Mouse (Mus musculus): ENCODE data around the gene Ckmt2. TPM values are rescaled to one million over a fixed set of nuclear protein-coding genes. Genes with fewer than 3 reads are reported as not detected.
A peak's percentile ranks its signal among the peaks of the same experiment; 100 is the strongest.

The Ckmt2 gene
- polyA plus RNA-seq, 1 experiment from 2014 or later = 0.55 TPM

DNA sequence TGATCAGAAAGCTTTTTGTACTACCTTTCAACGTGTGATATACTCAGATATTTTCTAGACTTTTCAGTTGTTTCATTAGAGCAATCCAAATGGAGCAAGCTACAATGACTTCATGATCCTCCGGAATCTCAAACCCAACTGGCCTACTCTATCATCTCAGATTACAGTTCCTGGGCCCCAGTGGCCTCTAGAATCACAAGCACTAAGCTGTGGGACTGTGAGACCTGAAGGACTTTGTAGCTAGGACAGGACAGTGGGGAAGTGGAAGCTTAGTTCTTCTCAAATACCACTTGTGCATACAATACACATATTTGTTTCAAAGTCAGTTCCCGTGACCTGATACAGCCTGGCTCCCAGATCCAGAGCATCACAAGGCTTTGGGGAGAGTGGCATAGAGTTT lies 1.3 kb upstream of the Ckmt2 start:
- no peaks in the 10 kb centered on the region for H3K9me3 ChIP-seq (ENCODE audit: control insufficient read depth, low read length)
- H3K27ac ChIP-seq (ENCODE audit: low read depth) = no peak overlapping the region
- H3K36me3 ChIP-seq (ENCODE audit: control insufficient read depth, insufficient read depth, low read length) = no peaks in the 10 kb centered on the region
- no peak overlapping the region for H3K4me2 ChIP-seq (ENCODE audit: low read length)
- no peak overlapping the region for H3K9ac ChIP-seq (ENCODE audit: low read length)
- H3K4me1 ChIP-seq (replicated peaks; ENCODE audit: control insufficient read depth, insufficient read depth, low read length) = no peaks in the 10 kb centered on the region
- no peaks in the 10 kb centered on the region for H3K27me3 ChIP-seq (replicated peaks; ENCODE audit: control insufficient read depth, insufficient read depth, low read length)
- H3K4me3 ChIP-seq (ENCODE audit: low read depth, low read length) = no peak overlapping the region
- no peak for ATAC-seq (replicated peaks; ENCODE audit: low FRiP score, low TSS enrichment, low read depth)
- no peak for DNase-seq (ENCODE audit: low spot score)
- WGBS = 77% methylated on average over 3 of the region's 3 CpGs

DNA sequence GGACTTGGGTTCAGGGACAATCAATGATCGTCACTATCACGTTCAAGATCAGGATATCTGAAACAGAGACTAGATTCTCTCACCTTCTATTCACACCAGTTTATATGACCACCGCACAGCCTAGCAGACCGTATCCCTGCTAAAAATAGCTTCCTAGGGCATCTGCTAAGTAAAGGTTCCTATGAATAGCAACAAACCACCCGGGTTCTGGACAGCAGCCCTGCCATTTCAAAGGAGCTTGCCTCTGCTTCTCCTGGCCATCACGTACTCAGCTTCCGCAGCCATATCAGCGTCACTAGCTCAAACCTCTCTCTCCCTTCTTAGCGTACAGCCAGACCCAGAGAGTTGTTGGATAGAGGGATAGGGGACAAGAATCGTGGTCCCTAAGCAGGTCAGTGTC lies 665 bp upstream of the Ckmt2 start:
- ATAC-seq (replicated peaks; ENCODE audit: low FRiP score, low TSS enrichment, low read depth) (0 out of 2 replicates have a peak, but pooled peaks have one; percentile 12), DNase-seq (ENCODE audit: low spot score) (no peak)
- H3K36me3 ChIP-seq (ENCODE audit: control insufficient read depth, insufficient read depth, low read length) = no peaks in the 10 kb centered on the region
- H3K9me3 ChIP-seq (ENCODE audit: control insufficient read depth, low read length) = no peaks in the 10 kb centered on the region
- no peaks in the 10 kb centered on the region for H3K4me1 ChIP-seq (replicated peaks; ENCODE audit: control insufficient read depth, insufficient read depth, low read length)
- H3K9ac ChIP-seq (ENCODE audit: low read length) = no peak overlapping the region
- H3K27ac ChIP-seq (ENCODE audit: low read depth) = no peak overlapping the region
- H3K4me2 ChIP-seq (ENCODE audit: low read length) = no peak overlapping the region
- WGBS = 74% methylated on average over 10 of the region's 10 CpGs
- no peak overlapping the region for H3K4me3 ChIP-seq (ENCODE audit: low read depth, low read length)
- no peaks in the 10 kb centered on the region for H3K27me3 ChIP-seq (replicated peaks; ENCODE audit: control insufficient read depth, insufficient read depth, low read length)

DNA sequence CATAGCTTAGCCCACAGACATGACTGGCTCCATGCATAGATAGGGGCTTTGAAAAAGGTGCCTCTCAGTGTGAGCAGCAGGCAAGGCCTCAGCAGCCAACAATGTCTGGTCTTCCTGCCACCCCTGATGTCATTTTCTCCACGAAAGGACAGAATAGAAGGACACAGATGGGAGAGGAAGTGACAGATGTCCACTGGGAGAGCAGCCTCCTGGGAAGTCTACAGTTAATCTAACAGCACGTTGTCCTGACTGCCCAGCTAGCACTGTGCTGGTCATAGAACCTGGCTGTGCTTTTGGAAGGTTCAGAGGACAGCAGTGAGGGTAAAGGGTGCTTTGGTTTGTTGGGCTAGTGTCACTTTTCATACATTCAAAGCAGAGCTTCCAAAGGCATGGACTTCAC lies 1.1 kb downstream of the Ckmt2 start:
- no peaks in the 10 kb centered on the region for H3K36me3 ChIP-seq (ENCODE audit: control insufficient read depth, insufficient read depth, low read length)
- no peaks in the 10 kb centered on the region for H3K9me3 ChIP-seq (ENCODE audit: control insufficient read depth, low read length)
- H3K4me1 ChIP-seq (replicated peaks; ENCODE audit: control insufficient read depth, insufficient read depth, low read length) = no peaks in the 10 kb centered on the region
- ATAC-seq (replicated peaks; ENCODE audit: low FRiP score, low TSS enrichment, low read depth) = no peak
- H3K27ac ChIP-seq (ENCODE audit: low read depth) = no peak overlapping the region
- no peak for DNase-seq (ENCODE audit: low spot score)
- no peak overlapping the region for H3K9ac ChIP-seq (ENCODE audit: low read length)
- no peak overlapping the region for H3K4me2 ChIP-seq (ENCODE audit: low read length)
- no peak overlapping the region for H3K4me3 ChIP-seq (ENCODE audit: low read depth, low read length)
- 42% methylated on average over 2 of the region's 2 CpGs for WGBS
- H3K27me3 ChIP-seq (replicated peaks; ENCODE audit: control insufficient read depth, insufficient read depth, low read length) = no peaks in the 10 kb centered on the region

DNA sequence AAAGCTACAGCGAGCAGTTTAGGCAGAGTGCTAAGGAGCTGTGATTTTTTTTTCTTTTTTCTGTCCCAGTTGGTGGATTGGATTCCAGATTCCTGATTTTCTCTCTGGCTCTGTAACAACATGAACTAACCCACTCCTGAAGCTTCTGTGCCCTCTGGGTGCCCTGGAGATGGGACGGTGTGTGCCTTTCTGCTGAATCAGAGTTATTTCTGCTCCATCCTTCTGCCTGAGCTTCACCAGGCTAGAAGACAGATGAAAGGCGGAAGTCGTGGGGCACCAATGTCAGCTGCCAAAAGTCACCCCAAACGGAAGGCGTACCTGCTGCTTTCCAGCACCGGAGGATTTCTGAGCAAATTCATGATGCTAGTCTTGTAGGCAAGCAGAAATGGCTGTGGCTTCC lies 2.1 kb downstream of the Ckmt2 start:
- Histone ChIP-seq H3K4me2 (ENCODE audit: low read length) (no peak overlapping the region), H3K4me3 (ENCODE audit: low read depth, low read length) (no peak overlapping the region), H3K36me3 (ENCODE audit: control insufficient read depth, insufficient read depth, low read length) (no peaks in the 10 kb centered on the region), H3K4me1 (replicated peaks; ENCODE audit: control insufficient read depth, insufficient read depth, low read length) (no peaks in the 10 kb centered on the region), H3K27ac (ENCODE audit: low read depth) (no peak overlapping the region), H3K9ac (ENCODE audit: low read length) (no peak overlapping the region), H3K27me3 (replicated peaks; ENCODE audit: control insufficient read depth, insufficient read depth, low read length) (no peaks in the 10 kb centered on the region), H3K9me3 (ENCODE audit: control insufficient read depth, low read length) (no peaks in the 10 kb centered on the region)
- ATAC-seq (replicated peaks; ENCODE audit: low FRiP score, low TSS enrichment, low read depth) (no peak), DNase-seq (ENCODE audit: low spot score) (no peak)
- 78% methylated on average over 7 of the region's 7 CpGs for WGBS

DNA sequence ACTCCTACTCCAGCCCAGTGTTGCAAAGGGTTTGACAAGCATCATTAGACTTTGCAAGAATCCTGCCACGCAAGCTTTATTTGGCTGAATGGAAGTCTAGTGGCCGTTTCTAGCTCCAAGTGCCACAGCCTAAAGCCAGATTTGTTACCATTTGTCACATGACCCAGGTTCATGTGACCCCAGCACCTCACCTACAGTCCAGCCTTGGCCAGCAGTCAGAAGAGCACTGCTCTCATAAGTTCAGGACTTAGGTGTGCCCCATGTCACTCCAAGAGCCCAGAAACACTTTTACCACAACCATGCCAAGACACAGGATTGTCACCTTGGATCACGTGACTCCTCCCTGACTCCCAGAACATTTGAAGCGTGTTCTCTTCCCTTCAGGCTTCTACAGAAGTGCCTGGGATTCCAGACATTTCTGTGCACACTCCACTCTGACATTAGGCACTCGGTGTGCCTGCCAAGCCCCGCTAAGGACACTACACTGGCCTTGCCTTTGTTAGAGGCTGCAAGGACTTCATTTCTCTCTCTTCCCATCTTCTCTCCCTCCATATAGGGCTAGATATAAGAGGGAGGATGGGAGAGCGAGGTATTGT lies 2.9 kb downstream of the Ckmt2 start:
- Histone ChIP-seq H3K27me3 (replicated peaks; ENCODE audit: control insufficient read depth, insufficient read depth, low read length) (no peaks in the 10 kb centered on the region), H3K4me1 (replicated peaks; ENCODE audit: control insufficient read depth, insufficient read depth, low read length) (no peaks in the 10 kb centered on the region), H3K9me3 (ENCODE audit: control insufficient read depth, low read length) (no peaks in the 10 kb centered on the region), H3K9ac (ENCODE audit: low read length) (no peak overlapping the region), H3K4me3 (ENCODE audit: low read depth, low read length) (no peak overlapping the region), H3K4me2 (ENCODE audit: low read length) (no peak overlapping the region), H3K27ac (ENCODE audit: low read depth) (no peak overlapping the region), H3K36me3 (ENCODE audit: control insufficient read depth, insufficient read depth, low read length) (no peaks in the 10 kb centered on the region)
- no peak for ATAC-seq (replicated peaks; ENCODE audit: low FRiP score, low TSS enrichment, low read depth)
- WGBS = 63% methylated on average over 7 of the region's 7 CpGs
- no peak for DNase-seq (ENCODE audit: low spot score)

DNA sequence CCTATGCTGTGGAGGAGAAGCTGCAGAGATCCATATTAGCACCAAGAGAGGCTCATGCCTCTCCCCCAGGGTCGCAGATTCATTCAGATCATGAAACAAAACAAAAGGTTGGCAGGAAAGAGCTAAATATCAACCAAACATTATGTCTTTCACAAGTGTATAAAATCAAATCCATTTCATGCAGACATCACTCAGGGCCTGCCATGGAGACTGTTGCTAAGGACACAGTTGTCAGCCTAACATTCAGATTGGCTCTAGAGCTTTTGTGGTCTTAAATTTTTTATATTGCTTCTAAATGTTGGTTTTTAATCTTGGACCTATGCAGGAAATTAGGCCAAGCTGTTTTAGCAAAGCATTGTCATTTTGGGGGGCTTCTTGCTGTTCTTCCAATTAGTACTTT lies 8.1 kb downstream of the Ckmt2 start:
- Histone ChIP-seq H3K9me3 (ENCODE audit: control insufficient read depth, low read length) (no peaks in the 10 kb centered on the region), H3K4me1 (replicated peaks; ENCODE audit: control insufficient read depth, insufficient read depth, low read length) (no peaks in the 10 kb centered on the region), H3K27ac (ENCODE audit: low read depth) (no peak overlapping the region), H3K36me3 (ENCODE audit: control insufficient read depth, insufficient read depth, low read length) (no peaks in the 10 kb centered on the region), H3K4me3 (ENCODE audit: low read depth, low read length) (no peak overlapping the region), H3K27me3 (replicated peaks; ENCODE audit: control insufficient read depth, insufficient read depth, low read length) (no peaks in the 10 kb centered on the region), H3K9ac (ENCODE audit: low read length) (no peak overlapping the region), H3K4me2 (ENCODE audit: low read length) (no peak overlapping the region)
- ATAC-seq (replicated peaks; ENCODE audit: low FRiP score, low TSS enrichment, low read depth) = no peak
- 93% methylated on average over 1 of the region's 1 CpGs for WGBS
- no peak for DNase-seq (ENCODE audit: low spot score)

DNA sequence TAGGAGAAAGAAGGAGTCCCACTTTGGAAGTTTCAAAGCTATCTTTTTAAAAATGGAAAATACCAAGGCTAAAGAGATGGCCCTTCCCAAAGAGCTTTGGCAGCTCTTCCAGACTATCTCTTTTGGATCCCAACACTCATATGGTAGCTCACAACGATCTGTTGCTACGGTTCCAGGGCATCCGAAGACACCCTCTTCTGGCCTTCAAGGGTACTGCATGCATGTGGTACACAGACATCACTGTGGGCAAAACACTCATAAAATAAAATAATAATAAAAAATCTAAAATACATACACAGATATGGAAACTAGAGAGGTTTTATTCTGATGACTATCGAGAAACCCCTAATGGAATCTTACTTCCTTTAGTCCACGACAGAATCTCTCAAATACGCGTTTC lies 17.9 kb downstream of the Ckmt2 start:
- WGBS = 86% methylated on average over 7 of the region's 7 CpGs
- Histone ChIP-seq H3K4me1 (replicated peaks; ENCODE audit: control insufficient read depth, insufficient read depth, low read length) (no peaks in the 10 kb centered on the region), H3K36me3 (ENCODE audit: control insufficient read depth, insufficient read depth, low read length) (no peaks in the 10 kb centered on the region), H3K9me3 (ENCODE audit: control insufficient read depth, low read length) (no peaks in the 10 kb centered on the region), H3K4me2 (ENCODE audit: low read length) (no peak overlapping the region), H3K27ac (ENCODE audit: low read depth) (no peak overlapping the region), H3K4me3 (ENCODE audit: low read depth, low read length) (no peak overlapping the region), H3K9ac (ENCODE audit: low read length) (no peak overlapping the region), H3K27me3 (replicated peaks; ENCODE audit: control insufficient read depth, insufficient read depth, low read length) (no peaks in the 10 kb centered on the region)
- DNase-seq (ENCODE audit: low spot score) (no peak), ATAC-seq (replicated peaks; ENCODE audit: low FRiP score, low TSS enrichment, low read depth) (no peak)

DNA sequence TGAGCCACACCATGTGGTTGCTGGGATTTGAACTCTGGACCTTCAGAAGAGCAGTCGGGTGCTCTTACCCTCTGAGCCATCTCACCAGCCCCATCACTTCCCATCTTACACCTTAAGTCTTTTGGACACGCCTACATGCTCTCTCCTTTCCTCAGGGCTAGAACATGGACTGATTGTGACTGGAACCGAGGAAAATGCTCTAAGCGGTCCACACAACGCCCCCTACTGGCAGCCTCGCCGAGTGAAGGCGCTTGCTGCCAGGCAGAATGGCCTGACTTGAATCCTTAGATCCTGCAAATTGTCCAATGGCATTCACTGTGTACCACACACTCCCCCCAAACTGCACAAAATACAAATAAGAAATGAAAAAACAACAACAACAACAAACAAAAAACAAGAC lies 19.3 kb downstream of the Ckmt2 start:
- Histone ChIP-seq H3K27me3 (replicated peaks; ENCODE audit: control insufficient read depth, insufficient read depth, low read length) (no peaks in the 10 kb centered on the region), H3K4me3 (ENCODE audit: low read depth, low read length) (no peak overlapping the region), H3K4me1 (replicated peaks; ENCODE audit: control insufficient read depth, insufficient read depth, low read length) (no peaks in the 10 kb centered on the region), H3K4me2 (ENCODE audit: low read length) (no peak overlapping the region), H3K27ac (ENCODE audit: low read depth) (no peak overlapping the region), H3K36me3 (ENCODE audit: control insufficient read depth, insufficient read depth, low read length) (no peaks in the 10 kb centered on the region), H3K9me3 (ENCODE audit: control insufficient read depth, low read length) (no peaks in the 10 kb centered on the region), H3K9ac (ENCODE audit: low read length) (no peak overlapping the region)
- DNase-seq (ENCODE audit: low spot score) (no peak), ATAC-seq (replicated peaks; ENCODE audit: low FRiP score, low TSS enrichment, low read depth) (no peak)
- 70% methylated on average over 8 of the region's 8 CpGs for WGBS

DNA sequence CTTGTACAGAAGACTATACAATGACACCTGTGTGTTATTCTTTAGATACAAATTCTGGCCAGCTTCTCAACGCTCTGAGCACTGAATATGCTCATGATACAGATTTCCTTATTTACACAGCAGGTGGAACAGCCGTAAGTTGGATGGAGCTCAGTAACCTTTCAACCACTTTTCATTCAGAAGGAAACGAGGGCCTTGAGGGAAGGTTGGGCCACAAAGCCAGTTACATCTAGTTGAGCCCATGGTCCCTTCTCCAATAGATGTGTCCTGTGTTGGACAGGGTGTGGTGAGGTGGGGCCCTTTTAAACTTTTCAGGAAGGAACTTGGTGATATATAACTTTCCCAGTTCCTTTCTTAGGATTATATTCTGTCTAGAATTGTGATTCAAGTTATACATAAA lies 22.3 kb downstream of the Ckmt2 start:
- no peaks in the 10 kb centered on the region for H3K4me1 ChIP-seq (replicated peaks; ENCODE audit: control insufficient read depth, insufficient read depth, low read length)
- no peak for DNase-seq (ENCODE audit: low spot score)
- H3K4me3 ChIP-seq (ENCODE audit: low read depth, low read length) = no peak overlapping the region
- no peak overlapping the region for H3K4me2 ChIP-seq (ENCODE audit: low read length)
- no peaks in the 10 kb centered on the region for H3K36me3 ChIP-seq (ENCODE audit: control insufficient read depth, insufficient read depth, low read length)
- WGBS = 73% methylated on average over 3 of the region's 3 CpGs
- H3K9ac ChIP-seq (ENCODE audit: low read length) = no peak overlapping the region
- no peak for ATAC-seq (replicated peaks; ENCODE audit: low FRiP score, low TSS enrichment, low read depth)
- no peaks in the 10 kb centered on the region for H3K9me3 ChIP-seq (ENCODE audit: control insufficient read depth, low read length)
- H3K27me3 ChIP-seq (replicated peaks; ENCODE audit: control insufficient read depth, insufficient read depth, low read length) = no peaks in the 10 kb centered on the region
- no peak overlapping the region for H3K27ac ChIP-seq (ENCODE audit: low read depth)
